Mouse (Mus musculus) brain, embryonic 14.5 days (tissue): ENCODE data around the gene Stard10. TPM values are rescaled to one million over a fixed set of nuclear protein-coding genes. Genes with fewer than 3 reads are reported as not detected.

Source experiments
- DNase-seq: peaks from one replicate; pipeline ENCODE4 v3.0.0-alpha.2; 2011; ENCODE audit warnings: low read depth
- CTCF ChIP-seq: fragments of 200-500 bp; IDR thresholded peaks from 2 replicates; pipeline ENCODE4 v1.5.1; 2012; ENCODE audit warnings: inconsistent platforms, mild to moderate bottlenecking, moderate library complexity, borderline replicate concordance; ENCODE audit not compliant: insufficient read depth, insufficient read length; ENCODE audit errors: extremely low read depth
- POLR2A ChIP-seq: fragments of 200-500 bp; IDR thresholded peaks from 2 replicates; pipeline ENCODE4 v1.6.1; 2012; ENCODE audit warnings: mild to moderate bottlenecking, inconsistent platforms, borderline replicate concordance; ENCODE audit not compliant: poor library complexity, insufficient read depth, insufficient read length, severe bottlenecking; ENCODE audit errors: extremely low read depth
- polyA plus RNA-seq: library from polyadenylated mRNA; depleted of rRNA; stranded (reverse); fragments of >200 nt; gene quantifications from 2 replicates; pipeline ENCODE4 v1.2.3, GENCODE M21; 2012

Gene Stard10
- polyA plus RNA-seq, 1 experiment = 17.9 TPM

DNA sequence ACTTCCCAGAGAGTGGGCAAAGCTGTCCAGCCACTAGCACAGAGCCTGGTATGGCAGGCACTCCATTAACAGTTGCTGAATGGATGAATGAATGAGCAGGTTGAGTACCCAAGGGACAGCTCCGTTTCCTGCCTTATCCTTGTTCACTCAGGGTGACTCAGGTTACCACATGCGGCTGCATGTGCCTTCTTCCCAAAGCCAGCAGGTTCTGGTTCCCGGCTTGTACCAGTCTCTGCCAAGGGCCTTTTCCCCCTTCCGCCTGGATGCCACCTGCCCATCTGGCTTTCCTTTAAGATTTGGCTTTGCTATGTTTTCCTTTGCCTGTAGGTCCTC is 13.9 kb downstream of the Stard10 start:
- no peak for DNase-seq
- no peak for TF ChIP-seq CTCF
- no peak for TF ChIP-seq POLR2A

DNA sequence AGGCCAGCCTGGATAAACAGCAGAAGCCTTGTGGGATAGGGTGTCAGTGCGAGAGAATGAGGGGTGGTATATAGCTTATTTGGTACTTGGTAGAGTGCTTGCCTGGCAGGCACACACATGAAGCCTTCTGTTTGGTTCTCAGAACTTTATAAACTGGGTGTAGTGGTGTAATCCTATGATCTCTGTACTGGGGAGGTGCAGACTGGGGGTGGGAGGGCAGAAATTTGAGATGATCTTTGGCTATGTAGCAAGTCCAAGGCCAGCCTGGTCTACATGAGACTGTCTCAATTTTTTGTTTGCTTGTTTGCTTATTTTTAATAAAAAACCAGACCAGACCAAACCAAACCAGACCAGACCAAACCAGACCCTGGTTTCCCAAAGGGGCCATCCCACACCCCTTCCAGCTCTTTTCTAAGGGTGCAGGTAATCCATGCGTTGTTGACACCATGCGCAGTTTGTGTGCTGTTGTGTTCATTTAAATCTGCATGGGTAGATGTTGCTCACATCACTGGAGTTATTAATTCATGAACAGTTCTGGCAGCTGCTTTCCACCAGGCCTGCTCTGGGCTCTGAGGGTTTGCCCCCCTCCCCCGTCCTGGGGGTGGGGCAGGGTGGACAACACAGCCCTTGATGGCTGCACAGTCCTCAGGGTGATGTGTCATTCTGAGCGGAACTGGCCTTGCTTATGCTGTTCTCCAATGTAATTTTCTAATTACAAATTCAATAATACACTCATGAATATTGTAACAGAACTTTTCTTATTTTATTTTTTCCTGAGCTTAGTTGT is 15.4 kb downstream of the Stard10 start:
- DNase-seq = no peak
- TF ChIP-seq POLR2A (no peak), CTCF (no peak)

GRCm38 (mm10) chr7:101335228-101335627 is 18.3 kb downstream of the Stard10 start:
- no peak for DNase-seq
- TF ChIP-seq POLR2A = no peak
- TF ChIP-seq CTCF = no peak

- DNase-seq = no peak
- TF ChIP-seq CTCF (no peak), POLR2A (no peak)
Observed at GRCm38 (mm10) chr7:101336686-101337085, 19.8 kb downstream of the Stard10 start.

DNA sequence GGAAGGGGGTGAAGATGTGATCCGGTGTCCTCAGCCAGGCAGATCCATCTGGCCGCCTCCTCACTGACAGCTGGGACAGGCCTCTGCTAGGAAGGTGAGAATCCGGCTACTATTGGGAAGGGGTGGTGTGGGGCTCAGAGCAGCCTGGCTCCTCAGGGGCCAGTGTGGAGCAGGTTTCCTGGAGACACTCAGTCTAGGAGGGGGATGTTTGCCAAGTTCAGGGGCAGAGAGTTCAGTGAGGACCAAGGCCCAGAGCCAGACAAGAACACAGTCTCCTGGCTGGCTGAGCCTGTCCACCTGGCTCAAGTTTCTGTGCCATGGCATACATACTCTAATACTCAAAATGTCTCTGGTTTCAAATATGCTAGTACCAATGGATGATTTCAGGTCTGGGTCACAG is 20.5 kb downstream of the Stard10 start:
- no peak for TF ChIP-seq POLR2A
- no peak for TF ChIP-seq CTCF
- DNase-seq = no peak

DNA sequence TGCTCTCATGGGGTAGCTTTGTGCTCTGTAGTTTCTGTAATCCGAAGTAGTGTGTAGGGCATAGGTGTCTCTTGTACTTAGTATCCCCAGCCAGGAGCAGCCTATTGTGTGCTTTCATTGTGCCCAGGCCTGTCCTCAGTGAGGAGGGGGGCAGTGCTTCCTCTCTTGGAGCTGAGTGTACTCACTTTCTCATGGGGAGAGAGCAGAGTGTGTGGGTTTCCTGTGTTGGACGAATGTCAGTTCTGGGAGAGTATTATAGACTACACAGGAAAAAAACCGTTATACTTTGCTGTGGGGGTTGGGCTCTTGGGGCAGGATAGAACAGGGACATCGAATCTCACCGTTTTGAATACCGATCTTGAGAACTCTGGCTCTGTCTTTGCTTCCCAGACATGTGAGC is 24.5 kb downstream of the Stard10 start:
- DNase-seq = no peak
- TF ChIP-seq POLR2A (no peak), CTCF (no peak)

GRCm38 (mm10) chr7:101343135-101343534 is 26.2 kb downstream of the Stard10 start:
- no peak for TF ChIP-seq POLR2A
- TF ChIP-seq CTCF = no peak

GRCm38 (mm10) chr7:101344892-101345291 is 28.0 kb downstream of the Stard10 start:
- TF ChIP-seq POLR2A (no peak), CTCF (no peak)
- no peak for DNase-seq

More at GRCm38 (mm10) chr7:101343135-101343534, 26.2 kb downstream of the Stard10 start:
- no peak for DNase-seq

DNA sequence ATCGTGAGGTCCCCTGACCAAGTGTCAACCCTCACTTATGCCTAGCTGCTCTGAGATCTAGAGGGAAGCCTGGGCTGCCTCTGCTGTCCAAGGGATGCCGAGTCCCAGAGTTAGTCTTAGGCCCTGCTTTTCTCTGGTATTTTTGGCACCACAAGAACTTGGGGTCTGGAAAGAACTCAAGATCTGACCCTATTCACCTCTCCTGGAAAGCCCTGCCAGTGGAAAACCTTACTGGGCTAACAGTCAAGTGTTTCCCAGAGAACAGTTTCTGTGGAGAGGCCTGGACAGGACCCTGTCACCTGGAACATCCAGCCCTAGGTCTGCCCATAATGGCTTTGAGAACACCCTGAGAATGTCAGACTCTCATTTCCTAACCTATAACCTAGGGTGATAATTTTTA is 30.1 kb downstream of the Stard10 start:
- no peak for DNase-seq
- TF ChIP-seq POLR2A (no peak), CTCF (no peak)

- TF ChIP-seq CTCF = no peak
- 0 out of 2 replicates have a peak, but pooled peaks have one; percentile 8 for TF ChIP-seq POLR2A
- DNase-seq = peak; percentile 65
Observed at GRCm38 (mm10) chr7:101347767-101348270, 30.9 kb downstream of the Stard10 start, which contains the start of gene Arap1. TSS of gene Arap1 (plus strand) at chr7:101348067.

DNA sequence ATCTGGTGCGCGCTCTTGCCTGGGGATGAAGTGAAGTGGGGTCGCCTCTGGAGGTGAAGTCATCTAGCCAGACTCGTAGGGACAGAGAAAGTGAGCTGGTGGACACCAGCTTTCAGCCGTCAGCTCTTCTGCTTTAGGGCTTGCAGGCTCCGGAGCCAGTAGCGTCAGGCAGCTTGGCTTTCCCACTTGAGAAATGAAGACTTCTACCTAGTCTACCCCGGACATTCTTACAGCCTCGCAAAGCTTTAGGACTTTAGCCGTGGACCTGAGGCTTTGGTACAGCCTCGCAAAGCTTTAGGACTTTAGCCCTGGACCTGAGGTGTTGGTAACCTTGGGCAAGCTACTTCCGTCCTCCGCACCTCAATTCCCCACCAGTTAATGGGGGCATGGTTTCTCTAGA is 31.4 kb downstream of the Stard10 start:
- no peak for TF ChIP-seq CTCF
- no peak for TF ChIP-seq POLR2A
- DNase-seq = peak; percentile 22

DNA sequence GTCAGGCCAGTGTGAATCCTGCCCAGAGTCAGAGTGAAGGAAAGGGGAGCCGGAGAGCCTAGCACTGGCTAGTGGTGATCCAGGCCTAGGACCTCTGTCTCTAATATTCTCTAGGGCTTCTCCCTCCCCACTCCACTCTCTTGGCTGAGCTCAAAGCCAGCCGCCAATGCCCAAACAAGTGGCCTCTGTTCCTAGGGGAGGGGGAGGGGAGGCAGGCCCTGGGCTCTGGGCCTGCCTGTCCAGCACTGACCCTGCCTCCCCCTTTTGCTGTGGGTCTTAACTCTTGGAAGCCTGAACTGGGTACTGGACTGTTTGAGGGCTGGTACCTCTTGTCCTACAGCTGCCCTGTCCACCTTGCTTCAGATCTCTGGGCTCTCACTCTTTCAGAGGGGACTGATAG is 33.0 kb downstream of the Stard10 start:
- no peak for TF ChIP-seq CTCF
- no peak for TF ChIP-seq POLR2A
- peak; percentile 59 for DNase-seq

DNA sequence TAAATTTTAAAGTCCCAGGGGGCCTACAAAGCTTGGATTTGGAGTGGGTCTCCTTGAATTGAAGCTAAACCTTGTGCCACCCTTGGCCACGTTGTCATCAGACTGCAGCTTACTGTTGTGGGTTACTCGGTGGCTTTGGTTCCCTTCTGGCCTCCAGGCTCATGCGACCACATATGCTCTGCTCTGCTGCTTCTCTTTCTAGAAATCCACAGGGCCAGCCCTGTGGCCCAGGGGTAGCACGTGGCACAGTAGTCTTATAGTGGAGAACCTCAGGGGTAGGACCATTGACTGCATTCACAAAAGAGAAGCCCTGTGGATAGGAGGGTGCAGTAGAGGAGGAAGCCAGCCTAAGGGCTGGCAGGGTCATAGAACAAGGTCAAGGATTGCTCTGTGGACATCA is 35.5 kb downstream of the Stard10 start:
- no peak for DNase-seq
- TF ChIP-seq POLR2A (no peak), CTCF (no peak)
